Mouse (Mus musculus): ENCODE results near the gene Rpl38. TPM values are rescaled to one million over a fixed set of nuclear protein-coding genes. Genes with fewer than 3 reads are reported as not detected.

The Rpl38 gene
- polyA plus RNA-seq, 1 experiment = 417 TPM

GRCm38 (mm10) chr11:114692601-114693000 lies 24.3 kb downstream of the Rpl38 start:
- no peak overlapping the region for H3K4me3 ChIP-seq (replicated peaks)
- TF ChIP-seq GATA1 (IDR thresholded peaks at IDR 0.05; ENCODE audit: borderline replicate concordance, low read length) = no peak
- TF ChIP-seq FLI1 (IDR thresholded peaks at IDR 0.05; ENCODE audit: low read length) = no peak
- H3K4me1 ChIP-seq = peaks cover 12% of the 10 kb centered on the region; the same call in 1 of the 2 replicates
- H3K36me3 ChIP-seq (replicated peaks; ENCODE audit: low read length) = peaks cover 12% of the 10 kb centered on the region
- peaks cover 29% of the 10 kb centered on the region for H3K27me3 ChIP-seq (replicated peaks)
- H3K9me3 ChIP-seq = peaks cover 15% of the 10 kb centered on the region

DNA sequence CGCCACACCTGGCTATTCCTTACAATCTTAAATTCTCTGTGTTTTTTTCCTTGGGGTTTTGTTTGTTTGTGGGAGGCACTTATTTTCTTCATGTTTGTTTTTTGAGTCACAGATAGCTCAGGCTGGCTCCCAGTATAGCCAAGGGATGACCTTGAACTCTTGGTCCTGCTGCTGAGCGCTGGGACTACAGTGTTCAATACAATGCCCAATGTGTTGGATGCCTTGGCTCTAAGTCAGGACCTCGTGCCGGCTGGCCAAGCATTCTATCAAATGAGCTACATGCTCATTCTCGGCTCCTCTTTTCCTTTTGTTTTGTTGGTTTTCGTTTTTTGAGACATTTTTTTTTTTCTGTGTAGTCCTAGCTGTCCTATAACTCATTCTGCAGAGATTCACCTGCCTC lies 25.1 kb downstream of the Rpl38 start:
- H3K9me3 ChIP-seq = peaks cover 20% of the 10 kb centered on the region
- TF ChIP-seq FLI1 (IDR thresholded peaks at IDR 0.05; ENCODE audit: low read length) (no peak), GATA1 (IDR thresholded peaks at IDR 0.05; ENCODE audit: borderline replicate concordance, low read length) (no peak)
- H3K36me3 ChIP-seq (replicated peaks; ENCODE audit: low read length) = peaks cover 12% of the 10 kb centered on the region
- peaks cover 26% of the 10 kb centered on the region for H3K27me3 ChIP-seq (replicated peaks)
- peaks cover 9% of the 10 kb centered on the region; the same call in 1 of the 2 replicates for H3K4me1 ChIP-seq
- no peak overlapping the region for H3K4me3 ChIP-seq (replicated peaks)

DNA sequence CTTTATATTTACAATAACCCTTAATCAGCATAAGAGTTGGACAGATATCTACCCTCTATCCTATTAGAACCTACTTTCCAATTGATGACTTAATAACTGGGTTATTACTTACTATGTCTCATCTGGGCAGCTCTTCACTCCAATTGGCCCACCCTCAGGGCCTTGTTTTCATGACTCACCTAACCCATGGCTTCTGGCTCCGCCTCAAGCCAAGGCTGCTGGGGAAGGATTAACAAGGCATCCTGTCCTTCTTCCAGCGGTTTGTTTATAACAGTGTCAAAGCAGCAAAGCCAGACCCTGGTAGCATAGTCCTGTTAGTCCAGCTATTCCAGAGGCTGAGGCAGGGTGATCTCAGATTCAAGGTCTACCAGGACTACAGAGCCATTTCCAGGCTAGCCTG lies 26.1 kb downstream of the Rpl38 start:
- H3K4me3 ChIP-seq (replicated peaks) = no peak overlapping the region
- TF ChIP-seq GATA1 (IDR thresholded peaks at IDR 0.05; ENCODE audit: borderline replicate concordance, low read length) = no peak
- TF ChIP-seq FLI1 (IDR thresholded peaks at IDR 0.05; ENCODE audit: low read length) = no peak
- peaks cover 26% of the 10 kb centered on the region for H3K27me3 ChIP-seq (replicated peaks)
- H3K9me3 ChIP-seq = peaks cover 20% of the 10 kb centered on the region
- H3K36me3 ChIP-seq (replicated peaks; ENCODE audit: low read length) = peaks cover 12% of the 10 kb centered on the region
- H3K4me1 ChIP-seq = peaks cover 10% of the 10 kb centered on the region

GRCm38 (mm10) chr11:114698496-114698895 lies 30.2 kb downstream of the Rpl38 start:
- H3K9me3 ChIP-seq = peaks cover 20% of the 10 kb centered on the region
- H3K27me3 ChIP-seq (replicated peaks) = peaks cover 41% of the 10 kb centered on the region
- H3K4me1 ChIP-seq = peaks cover 20% of the 10 kb centered on the region
- no peak overlapping the region for H3K4me3 ChIP-seq (replicated peaks)
- peaks cover 12% of the 10 kb centered on the region for H3K36me3 ChIP-seq (replicated peaks; ENCODE audit: low read length)
- TF ChIP-seq GATA1 (IDR thresholded peaks at IDR 0.05; ENCODE audit: borderline replicate concordance, low read length) (no peak), FLI1 (IDR thresholded peaks at IDR 0.05; ENCODE audit: low read length) (no peak)

- Histone ChIP-seq H3K9me3 (peaks cover 20% of the 10 kb centered on the region), H3K4me1 (peaks cover 16% of the 10 kb centered on the region), H3K4me3 (replicated peaks) (no peak overlapping the region), H3K27me3 (replicated peaks) (peaks cover 51% of the 10 kb centered on the region), H3K36me3 (replicated peaks; ENCODE audit: low read length) (peaks cover 12% of the 10 kb centered on the region)
- TF ChIP-seq FLI1 (IDR thresholded peaks at IDR 0.05; ENCODE audit: low read length) = no peak
- no peak for TF ChIP-seq GATA1 (IDR thresholded peaks at IDR 0.05; ENCODE audit: borderline replicate concordance, low read length)
These were observed 31.2 kb downstream of the Rpl38 start for GRCm38 (mm10) chr11:114699511-114699910.

GRCm38 (mm10) chr11:114702311-114702995 lies 34.1 kb downstream of the Rpl38 start:
- no peak for TF ChIP-seq FLI1 (IDR thresholded peaks at IDR 0.05; ENCODE audit: low read length)
- TF ChIP-seq GATA1 (IDR thresholded peaks at IDR 0.05; ENCODE audit: borderline replicate concordance, low read length) = no peak
- 0 out of 2 replicates have a peak, but pooled peaks cover 5% of the 10 kb centered on the region for H3K9me3 ChIP-seq

DNA sequence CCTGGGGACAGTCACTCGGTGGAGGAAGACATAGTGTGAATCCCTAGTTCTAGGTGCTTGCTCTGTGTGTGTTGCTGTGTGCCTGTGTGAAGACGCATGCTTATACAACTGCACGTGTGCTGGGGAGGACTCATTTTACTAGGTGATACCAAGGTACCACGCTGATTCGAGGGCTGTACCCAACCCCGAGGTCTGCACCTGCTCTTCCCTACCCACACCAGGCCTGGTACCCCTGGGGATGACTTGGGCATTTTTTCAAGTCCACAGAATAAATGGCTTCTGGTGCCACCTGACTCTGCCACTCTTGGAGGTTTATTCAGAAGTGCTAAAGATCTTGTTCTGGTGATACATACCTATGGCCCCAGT lies 34.7 kb downstream of the Rpl38 start:
- Histone ChIP-seq H3K27me3 (replicated peaks) (peaks cover 61% of the 10 kb centered on the region), H3K36me3 (replicated peaks; ENCODE audit: low read length) (no peaks in the 10 kb centered on the region), H3K9me3 (0 out of 2 replicates have a peak, but pooled peaks cover 4% of the 10 kb centered on the region), H3K4me1 (peaks cover 11% of the 10 kb centered on the region), H3K4me3 (replicated peaks) (peak overlapping the region; percentile 62)
- TF ChIP-seq GATA1 (IDR thresholded peaks at IDR 0.05; ENCODE audit: borderline replicate concordance, low read length) (no peak), FLI1 (IDR thresholded peaks at IDR 0.05; ENCODE audit: low read length) (no peak)

More at GRCm38 (mm10) chr11:114702311-114702995, 34.1 kb downstream of the Rpl38 start:
- H3K4me3 ChIP-seq (replicated peaks) = peak overlapping the region; percentile 62
- no peaks in the 10 kb centered on the region for H3K36me3 ChIP-seq (replicated peaks; ENCODE audit: low read length)
- H3K4me1 ChIP-seq = peaks cover 11% of the 10 kb centered on the region
- H3K27me3 ChIP-seq (replicated peaks) = peaks cover 55% of the 10 kb centered on the region

DNA sequence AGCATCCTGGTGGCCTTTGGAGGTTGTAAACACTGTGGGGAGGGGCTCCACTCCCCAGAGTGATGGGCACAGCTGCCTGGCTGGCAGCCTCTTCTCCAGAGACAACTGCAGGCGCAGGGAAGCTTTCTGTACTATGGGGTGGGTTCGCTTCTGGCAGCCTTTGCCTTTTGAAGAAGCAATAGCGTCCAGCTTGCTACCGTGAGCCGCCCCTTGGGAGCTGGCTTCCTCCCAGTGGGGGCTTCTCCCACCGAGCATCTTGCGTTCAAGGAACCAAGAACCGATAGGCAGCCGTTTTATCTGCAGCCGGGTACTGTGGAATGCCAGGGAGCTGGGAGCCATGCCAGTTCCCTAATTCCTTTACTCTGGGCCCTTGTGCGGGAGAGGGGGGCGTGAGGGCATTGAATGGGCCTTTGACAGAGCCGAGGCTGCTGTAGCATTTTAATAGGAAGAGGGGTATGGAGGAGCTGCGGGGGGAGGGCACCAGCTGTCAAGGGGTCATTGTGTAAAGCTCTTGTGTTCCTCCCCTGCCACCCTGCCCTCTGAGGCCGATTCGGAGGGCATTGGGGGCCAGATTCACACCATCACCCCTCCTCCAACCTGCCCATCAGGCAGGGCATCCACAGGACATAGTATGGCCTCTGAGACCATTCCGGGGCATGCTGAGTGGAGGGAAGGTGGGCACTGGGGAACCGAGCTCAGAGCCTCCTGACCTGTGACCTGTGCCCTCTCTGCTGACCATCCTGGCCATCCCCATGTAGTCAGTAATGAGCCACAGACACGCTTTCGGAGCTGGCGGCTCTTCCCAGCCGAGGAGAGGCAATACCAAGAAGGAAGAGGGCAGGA lies 36.0 kb downstream of the Rpl38 start:
- peaks cover 11% of the 10 kb centered on the region for H3K4me1 ChIP-seq
- H3K9me3 ChIP-seq = 0 out of 2 replicates have a peak, but pooled peaks cover 5% of the 10 kb centered on the region
- H3K36me3 ChIP-seq (replicated peaks; ENCODE audit: low read length) = no peaks in the 10 kb centered on the region
- H3K27me3 ChIP-seq (replicated peaks) = peaks cover 70% of the 10 kb centered on the region
- TF ChIP-seq GATA1 (IDR thresholded peaks at IDR 0.05; ENCODE audit: borderline replicate concordance, low read length) = no peak
- no peak for TF ChIP-seq FLI1 (IDR thresholded peaks at IDR 0.05; ENCODE audit: low read length)
- no peak overlapping the region for H3K4me3 ChIP-seq (replicated peaks)

- H3K9me3 ChIP-seq = 0 out of 2 replicates have a peak, but pooled peaks cover 5% of the 10 kb centered on the region
- H3K4me1 ChIP-seq = peaks cover 2% of the 10 kb centered on the region; the same call in 1 of the 2 replicates
- no peaks in the 10 kb centered on the region for H3K36me3 ChIP-seq (replicated peaks; ENCODE audit: low read length)
- TF ChIP-seq GATA1 (IDR thresholded peaks at IDR 0.05; ENCODE audit: borderline replicate concordance, low read length) = no peak
- no peak overlapping the region for H3K4me3 ChIP-seq (replicated peaks)
- H3K27me3 ChIP-seq (replicated peaks) = peaks cover 70% of the 10 kb centered on the region
These were observed 38.0 kb downstream of the Rpl38 start for GRCm38 (mm10) chr11:114706358-114706757.

DNA sequence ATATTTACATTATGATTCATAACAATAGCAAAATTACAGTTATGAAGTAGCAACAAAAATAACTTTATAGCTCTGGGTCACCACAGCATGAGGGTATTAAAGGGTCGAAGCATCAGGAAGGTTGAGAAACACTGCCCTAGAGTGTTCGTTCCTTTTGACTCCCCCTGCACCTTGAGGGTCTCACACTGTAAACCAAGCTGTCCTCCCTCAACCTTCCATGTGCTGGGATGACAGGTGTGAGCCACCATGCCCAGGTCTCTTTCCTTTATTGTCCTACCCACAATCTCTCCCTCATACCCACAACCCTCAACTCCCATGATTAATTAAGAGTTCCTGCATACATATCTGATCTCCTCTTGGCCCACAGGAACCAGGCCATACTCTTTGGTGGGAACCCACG lies 43.1 kb downstream of the Rpl38 start:
- Histone ChIP-seq H3K36me3 (replicated peaks; ENCODE audit: low read length) (no peaks in the 10 kb centered on the region), H3K4me1 (no peaks in the 10 kb centered on the region), H3K27me3 (replicated peaks) (peaks cover 44% of the 10 kb centered on the region), H3K9me3 (0 out of 2 replicates have a peak, but pooled peaks cover 5% of the 10 kb centered on the region), H3K4me3 (replicated peaks) (no peak overlapping the region)
- TF ChIP-seq GATA1 (IDR thresholded peaks at IDR 0.05; ENCODE audit: borderline replicate concordance, low read length) (no peak), FLI1 (IDR thresholded peaks at IDR 0.05; ENCODE audit: low read length) (no peak)

Measured in megakaryocyte, embryonic 14.5 days (primary cell).